Mouse (Mus musculus): ENCODE results near the gene Map3k12.

Map3k12 gene

DNA sequence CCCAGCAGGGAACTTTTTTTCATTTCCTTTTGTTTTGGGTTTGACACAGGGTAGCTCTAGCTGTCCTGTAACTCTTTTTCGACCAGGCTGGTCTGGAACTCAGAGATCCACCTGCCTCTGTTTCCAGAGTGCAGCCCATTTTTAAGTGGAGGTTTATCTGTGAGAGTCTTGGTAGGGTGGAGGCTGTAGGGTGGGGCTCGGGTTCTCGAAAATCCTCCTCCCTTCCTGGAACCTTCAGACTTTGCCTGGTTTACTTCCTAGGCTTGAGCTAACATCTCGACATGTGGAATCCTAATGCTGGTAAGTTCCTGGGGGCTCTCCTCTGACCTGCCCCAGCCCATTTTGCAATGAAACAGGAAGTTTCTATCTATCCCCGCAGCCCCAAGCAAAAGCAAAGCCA lies 57.0 kb downstream of the Map3k12 start:
- DNase-seq (ENCODE audit: low read depth, low spot score), result no peak

- DNase-seq (ENCODE audit: low read depth, low spot score), result no peak
These were observed 57.5 kb downstream of the Map3k12 start for GRCm38 (mm10) chr15:102459381-102459780.

DNA sequence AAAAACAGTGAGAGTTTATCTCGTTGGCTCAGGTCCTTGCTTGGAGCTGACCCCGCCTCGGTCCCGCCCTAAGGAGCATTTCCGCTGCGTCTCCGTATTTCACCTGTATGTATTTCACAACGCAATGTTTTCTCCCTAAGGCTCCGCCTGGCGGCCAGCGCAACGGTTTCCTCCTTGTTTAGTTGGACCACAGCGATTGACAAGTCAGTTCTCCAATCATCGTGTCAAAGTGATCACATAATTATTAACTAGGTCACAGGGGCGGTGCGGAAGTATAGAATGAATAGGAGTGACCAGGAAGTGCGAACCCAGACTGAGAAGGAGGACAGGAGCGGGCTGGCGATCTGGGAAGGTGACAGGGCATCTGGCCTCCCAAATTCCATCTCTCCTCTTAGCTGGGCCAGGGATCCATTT lies 58.0 kb downstream of the Map3k12 start, which contains the start of gene Prr13:
Gene Prr13 (plus strand): TSS at position 125 of the 414 bp plus-strand sequence.
- peak; percentile 94 for DNase-seq (ENCODE audit: low read depth, low spot score)

DNA sequence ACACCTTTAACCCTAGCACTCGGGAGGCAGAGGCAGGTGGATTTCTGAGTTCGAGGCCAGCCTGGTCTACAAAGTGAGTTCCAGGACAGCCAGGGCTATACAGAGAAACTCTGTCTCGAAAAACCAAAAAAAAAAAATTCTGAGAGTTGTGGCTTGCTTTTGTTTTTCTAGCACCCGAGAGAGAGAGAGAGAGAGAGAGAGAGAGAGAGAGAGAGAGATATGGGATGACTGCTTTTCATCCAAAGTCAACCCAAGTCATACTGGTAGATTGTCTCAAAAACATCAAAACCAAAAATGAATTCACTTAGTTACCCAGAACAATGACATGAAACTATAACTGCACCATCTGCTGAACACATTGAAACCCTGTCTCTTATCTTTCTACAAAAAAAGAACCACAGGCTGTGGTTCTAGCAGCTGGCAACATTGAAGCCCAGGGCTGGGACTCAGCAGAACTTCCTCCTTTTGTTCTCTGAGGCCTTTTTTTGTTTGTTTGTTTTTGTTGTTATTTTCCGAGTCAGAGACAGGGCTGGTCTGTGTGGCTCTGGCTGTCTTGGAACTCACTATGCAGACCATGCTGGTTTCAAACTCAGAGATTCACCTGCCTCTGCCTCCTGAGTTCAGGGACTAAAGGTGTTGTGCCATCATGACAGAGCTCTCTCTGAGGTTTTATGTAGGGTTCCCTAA lies 58.7 kb downstream of the Map3k12 start:
- no peak for DNase-seq (ENCODE audit: low read depth, low spot score)

DNA sequence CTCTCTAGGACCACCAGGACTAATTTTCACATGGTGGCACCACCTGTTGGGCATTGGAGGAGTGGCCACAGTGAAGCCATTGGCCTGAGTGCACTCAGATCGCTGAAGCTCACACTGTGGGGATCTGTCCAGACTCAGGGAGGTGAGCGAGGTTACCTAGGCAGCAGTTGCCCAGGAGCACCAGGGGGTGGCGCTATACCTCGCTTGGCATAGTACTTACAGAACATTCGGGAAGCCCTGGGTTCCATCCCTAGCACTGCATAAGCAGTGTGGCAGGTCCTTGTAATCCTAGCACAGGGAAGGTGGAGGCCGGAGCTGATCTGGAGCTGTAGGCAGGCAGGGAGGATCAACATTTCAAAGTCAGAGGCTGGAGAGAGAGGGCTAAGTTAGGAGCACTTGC lies 60.9 kb downstream of the Map3k12 start:
- no peak for DNase-seq (ENCODE audit: low read depth, low spot score)

DNA sequence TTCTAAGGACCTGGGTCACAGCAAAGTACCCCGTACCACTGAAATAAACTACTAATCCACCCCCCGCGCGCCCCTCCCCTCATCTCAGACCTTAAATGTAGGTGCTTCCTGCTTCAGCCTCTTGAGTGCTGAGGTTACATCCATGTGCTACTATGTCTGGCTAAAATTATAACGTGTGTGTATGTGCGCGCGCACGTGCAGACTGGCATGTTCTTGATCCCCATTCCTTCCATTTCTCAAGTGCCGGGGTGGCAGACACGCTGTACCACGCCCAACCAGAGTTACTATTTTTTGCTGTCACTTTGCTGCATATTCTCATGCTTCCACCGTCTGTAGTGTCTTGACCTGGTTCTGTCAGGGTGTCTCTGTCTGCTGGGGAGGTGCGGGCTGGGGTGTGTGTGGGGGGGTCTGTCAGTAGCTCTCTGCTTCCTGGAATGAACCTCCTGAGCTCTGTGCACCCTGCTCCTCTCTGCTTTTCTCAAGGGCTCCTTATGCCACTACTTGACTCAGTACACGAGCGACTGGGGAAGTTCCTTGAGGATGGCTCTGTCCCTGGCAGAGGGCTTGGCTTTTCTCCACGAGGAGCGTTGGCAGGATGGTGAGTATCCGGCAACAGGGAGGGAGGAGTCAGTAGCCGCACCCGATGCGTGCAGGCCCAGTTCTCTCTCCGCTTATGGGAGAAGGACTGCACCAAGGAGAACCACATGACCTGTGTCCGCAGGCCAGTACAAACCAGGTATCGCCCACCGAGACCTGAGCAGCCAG lies 65.0 kb downstream of the Map3k12 start:
- DNase-seq (ENCODE audit: low read depth, low spot score), result peak; percentile 18

DNA sequence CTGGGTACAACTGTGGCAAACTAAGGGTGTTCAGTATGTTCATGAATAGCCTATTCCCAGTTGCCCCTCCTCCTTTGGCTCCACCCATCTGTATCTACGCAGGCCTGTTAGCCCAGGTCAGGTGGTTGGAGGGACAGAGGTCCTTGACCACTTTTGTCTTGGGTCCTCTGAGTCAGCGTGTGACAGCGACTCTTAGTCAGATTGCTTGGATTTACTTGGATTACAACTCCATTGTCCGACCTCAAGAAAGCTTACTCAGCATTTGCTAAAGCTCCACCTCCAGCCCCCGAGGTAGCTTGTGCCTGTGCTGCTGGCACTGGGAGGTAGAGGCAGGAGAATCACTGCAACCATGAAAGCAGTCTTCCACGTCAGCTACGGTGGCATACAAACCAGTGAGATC lies 65.9 kb downstream of the Map3k12 start:
- DNase-seq (ENCODE audit: low read depth, low spot score), result no peak

GRCm38 (mm10) chr15:102449366-102449765 lies 67.5 kb downstream of the Map3k12 start:
- DNase-seq (ENCODE audit: low read depth, low spot score), result no peak
